Mouse (Mus musculus): ENCODE results near the gene Plppr1. TPM values are rescaled to one million over a fixed set of nuclear protein-coding genes. Genes with fewer than 3 reads are reported as not detected.

The Plppr1 gene
- total and polyA plus RNA-seq, 3 experiments, result not detected

DNA sequence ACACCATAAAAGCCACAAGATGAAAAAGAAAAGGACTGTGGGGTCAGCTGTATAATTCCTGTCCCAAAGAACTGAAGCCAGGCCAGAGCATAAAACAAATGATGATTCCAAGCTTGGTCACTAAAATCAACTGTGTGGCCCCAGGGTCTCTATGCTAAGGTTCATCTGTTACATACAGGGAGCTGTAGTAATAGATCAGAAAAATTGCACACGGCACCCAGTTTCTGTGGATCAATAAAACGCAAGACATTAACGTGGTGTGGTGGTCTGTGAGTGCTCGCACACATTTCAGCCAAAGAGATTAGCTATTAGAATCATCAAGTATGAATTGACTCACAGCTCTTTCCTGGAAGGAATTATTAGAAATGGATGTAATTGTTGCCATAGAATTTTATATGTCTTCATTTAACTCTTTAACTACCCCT, 43.7 kb downstream of the Plppr1 start:
- H3K27ac ChIP-seq (ENCODE audit: control insufficient read depth, low read depth, low read length), result no peak overlapping the region
- DNase-seq (ENCODE audit: low read depth, low spot score), result no peak
- no peaks in the 10 kb centered on the region for H3K79me2 ChIP-seq (ENCODE audit: control insufficient read depth, insufficient read depth, low read length, poor library complexity)
- TF ChIP-seq MYC (IDR thresholded peaks at IDR 0.05; ENCODE audit: low read depth, low read length), result no peak
- no peak for TF ChIP-seq SMC3 (IDR thresholded peaks at IDR 0.05; ENCODE audit: low read depth, low read length)
- no peak for TF ChIP-seq UBTF (IDR thresholded peaks at IDR 0.05; ENCODE audit: borderline replicate concordance, insufficient read depth, low read depth, low read length)
- TF ChIP-seq MAFK (IDR thresholded peaks at IDR 0.05; ENCODE audit: borderline replicate concordance, low read depth, low read length), result no peak
- no peak for TF ChIP-seq ZC3H11A (IDR thresholded peaks at IDR 0.05; ENCODE audit: low read depth, low read length)
- no peak for TF ChIP-seq ZKSCAN1 (IDR thresholded peaks at IDR 0.05; ENCODE audit: low read depth, low read length)
- no peak for TF ChIP-seq CTCF (IDR thresholded peaks at IDR 0.05 in 2 of 3, conservative IDR thresholded peaks at IDR 0.05 in 1 of 3; ENCODE audit: control insufficient read depth in 1 of 3, insufficient read depth in 1 of 3, low read depth in 2 of 3, low read length in 3 of 3, poor library complexity in 1 of 3, severe bottlenecking in 1 of 3)
- no peak for TF ChIP-seq RAD21 (IDR thresholded peaks at IDR 0.05; ENCODE audit: low read depth, low read length)
- no peak for TF ChIP-seq GABPA (IDR thresholded peaks at IDR 0.05; ENCODE audit: low read depth, low read length)
- TF ChIP-seq USF2 (IDR thresholded peaks at IDR 0.05; ENCODE audit: borderline replicate concordance in 1 of 2, insufficient read depth in 1 of 2, low read depth in 1 of 2, low read length in 2 of 2), result no peak
- no peak for TF ChIP-seq MYB (IDR thresholded peaks at IDR 0.05; ENCODE audit: low read depth, low read length)
- TF ChIP-seq MAX (IDR thresholded peaks at IDR 0.05; ENCODE audit: low read length), result no peak
- TF ChIP-seq NRF1 (IDR thresholded peaks at IDR 0.05; ENCODE audit: insufficient read depth, low read depth, low read length, poor library complexity, severe bottlenecking), result no peak
- TF ChIP-seq POLR2AphosphoS5 (IDR thresholded peaks at IDR 0.05; ENCODE audit: borderline replicate concordance, low read depth, low read length), result no peak
- no peak for TF ChIP-seq ETS1 (IDR thresholded peaks at IDR 0.05; ENCODE audit: low read depth, low read length)
- no peaks in the 10 kb centered on the region for H3K27me3 ChIP-seq (ENCODE audit: control insufficient read depth in 1 of 2, insufficient read depth in 2 of 2, low read length in 2 of 2)
- no peak overlapping the region for H3K4me3 ChIP-seq (ENCODE audit: control insufficient read depth in 1 of 2, insufficient read depth in 1 of 2, low read depth in 2 of 2, low read length in 2 of 2)
- no peaks in the 10 kb centered on the region for H3K9me3 ChIP-seq (replicated peaks; ENCODE audit: insufficient read depth, low read length)
- no peaks in the 10 kb centered on the region for H3K4me1 ChIP-seq (ENCODE audit: control insufficient read depth in 1 of 2, insufficient read depth in 2 of 2, low read length in 2 of 2)
- H3K36me3 ChIP-seq (ENCODE audit: control insufficient read depth in 1 of 2, insufficient read depth in 2 of 2, low read length in 2 of 2), result no peaks in the 10 kb centered on the region
- no peak overlapping the region for H3K9ac ChIP-seq (ENCODE audit: control insufficient read depth, low read depth, low read length, poor library complexity, severe bottlenecking)

DNA sequence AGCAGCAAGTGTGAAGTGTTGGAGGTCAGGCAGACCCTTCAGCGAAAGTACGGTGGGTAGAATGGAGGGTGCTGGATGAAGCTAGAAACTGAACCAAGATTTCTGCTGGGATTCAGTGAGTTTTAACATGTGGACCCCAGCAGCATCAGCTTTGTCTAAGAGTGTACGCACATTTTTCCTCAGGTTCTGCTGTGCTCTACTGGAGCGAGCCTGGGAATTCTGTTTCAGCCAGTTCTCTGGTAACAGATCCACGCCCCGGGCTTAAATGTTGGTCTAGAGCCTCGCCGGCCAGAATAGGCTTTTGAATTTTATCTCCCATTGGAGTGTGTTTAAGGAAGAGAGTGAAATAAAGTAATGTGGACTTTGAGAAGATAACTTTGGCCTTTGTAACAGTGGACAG, 45.8 kb downstream of the Plppr1 start:
- H3K4me1 ChIP-seq (ENCODE audit: control insufficient read depth in 1 of 2, insufficient read depth in 2 of 2, low read length in 2 of 2), result no peaks in the 10 kb centered on the region
- TF ChIP-seq USF2 (IDR thresholded peaks at IDR 0.05; ENCODE audit: borderline replicate concordance in 1 of 2, insufficient read depth in 1 of 2, low read depth in 1 of 2, low read length in 2 of 2) (no peak), MYC (IDR thresholded peaks at IDR 0.05; ENCODE audit: low read depth, low read length) (no peak), CTCF (IDR thresholded peaks at IDR 0.05 in 2 of 3, conservative IDR thresholded peaks at IDR 0.05 in 1 of 3; ENCODE audit: control insufficient read depth in 1 of 3, insufficient read depth in 1 of 3, low read depth in 2 of 3, low read length in 3 of 3, poor library complexity in 1 of 3, severe bottlenecking in 1 of 3) (no peak), UBTF (IDR thresholded peaks at IDR 0.05; ENCODE audit: borderline replicate concordance, insufficient read depth, low read depth, low read length) (no peak), TBP (IDR thresholded peaks at IDR 0.05; ENCODE audit: low read depth, low read length) (no peak), NELFE (IDR thresholded peaks at IDR 0.05; ENCODE audit: low read depth, low read length) (no peak), GABPA (IDR thresholded peaks at IDR 0.05; ENCODE audit: low read depth, low read length) (no peak), MAZ (IDR thresholded peaks at IDR 0.05; ENCODE audit: low read depth, low read length) (no peak), TCF12 (IDR thresholded peaks at IDR 0.05; ENCODE audit: low read depth, low read length) (no peak)
- no peaks in the 10 kb centered on the region for H3K36me3 ChIP-seq (ENCODE audit: control insufficient read depth in 1 of 2, insufficient read depth in 2 of 2, low read length in 2 of 2)
- H3K27me3 ChIP-seq (ENCODE audit: control insufficient read depth in 1 of 2, insufficient read depth in 2 of 2, low read length in 2 of 2), result no peaks in the 10 kb centered on the region
- DNase-seq (ENCODE audit: low read depth, low spot score), result no peak
- H3K27ac ChIP-seq (ENCODE audit: control insufficient read depth, low read depth, low read length), result no peak overlapping the region
- no peak overlapping the region for H3K4me3 ChIP-seq (ENCODE audit: control insufficient read depth in 1 of 2, insufficient read depth in 1 of 2, low read depth in 2 of 2, low read length in 2 of 2)
- H3K9ac ChIP-seq (ENCODE audit: control insufficient read depth, low read depth, low read length, poor library complexity, severe bottlenecking), result no peak overlapping the region
- H3K9me3 ChIP-seq (replicated peaks; ENCODE audit: insufficient read depth, low read length), result no peaks in the 10 kb centered on the region
- H3K79me2 ChIP-seq (ENCODE audit: control insufficient read depth, insufficient read depth, low read length, poor library complexity), result no peaks in the 10 kb centered on the region

Data from MEL (cell line).